Mouse (Mus musculus): ENCODE data around the gene Efna5. TPM values are rescaled to one million over a fixed set of nuclear protein-coding genes. Genes with fewer than 3 reads are reported as not detected.

The Efna5 gene
- polyA plus RNA-seq, 1 experiment from 2014 or later = 42.2 TPM

DNA sequence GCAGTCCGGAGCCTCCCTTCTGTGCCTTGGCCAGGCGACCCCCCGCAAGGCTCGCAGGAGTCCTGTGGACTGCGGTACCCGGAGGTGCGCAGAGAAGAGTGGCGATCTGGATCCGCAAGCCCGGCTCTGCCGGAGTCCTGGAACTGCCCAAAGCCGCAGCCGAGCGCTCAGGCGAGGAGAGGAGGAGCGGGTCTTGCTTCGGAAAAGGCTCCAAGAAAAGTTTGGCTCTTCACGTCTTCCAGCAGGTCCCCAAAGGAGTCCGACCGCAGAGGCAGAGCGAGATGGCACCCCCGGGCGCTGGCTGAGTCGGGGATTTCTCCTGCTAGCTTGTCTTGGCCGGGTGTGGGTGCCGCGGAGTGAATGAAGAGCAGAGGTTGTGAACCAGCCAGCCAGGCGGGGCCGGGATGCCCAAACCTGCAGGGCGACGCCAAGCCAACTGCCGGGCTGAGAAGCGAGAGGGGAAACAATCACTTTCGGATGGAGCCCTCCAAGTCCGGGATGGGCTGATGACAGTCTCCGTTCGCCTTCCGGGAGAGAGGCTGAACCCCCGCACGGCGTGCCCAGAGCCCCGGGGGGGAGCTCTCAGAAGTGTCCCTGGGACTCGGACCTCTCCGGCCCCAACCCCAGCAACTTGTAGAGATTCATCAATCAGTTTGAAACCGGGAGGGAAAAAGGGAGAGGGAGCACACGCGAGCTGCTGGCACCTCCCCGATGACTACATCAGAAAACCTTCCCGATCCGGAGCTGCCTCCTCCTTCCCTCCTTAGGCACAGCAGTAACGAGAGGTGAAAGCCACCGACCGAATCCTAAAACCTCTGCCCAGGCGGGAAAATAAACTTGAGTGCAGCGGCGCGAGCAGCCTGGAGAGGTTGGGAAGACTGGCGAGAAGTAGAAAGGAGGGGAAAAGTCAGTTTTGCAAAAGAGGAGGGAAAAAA is 941 bp upstream of the Efna5 start:
- Histone ChIP-seq H3K4me2 (ENCODE audit: low read depth, low read length, severe bottlenecking) (peak overlapping the region; percentile 95), H3K36me3 (ENCODE audit: control insufficient read depth, insufficient read depth, low read length) (no peaks in the 10 kb centered on the region), H3K4me3 (ENCODE audit: low read depth, low read length) (peak overlapping the region; percentile 80), H3K9ac (ENCODE audit: low read length) (peak overlapping the region; percentile 94), H3K4me1 (replicated peaks; ENCODE audit: control insufficient read depth, insufficient read depth, low read length) (peaks cover 4% of the 10 kb centered on the region; the same call in 1 of the 2 replicates), H3K27ac (ENCODE audit: low read depth, low read length) (peak overlapping the region; percentile 79), H3K27me3 (ENCODE audit: control insufficient read depth, insufficient read depth, low read length) (peaks cover 4% of the 10 kb centered on the region; the same call in 1 of the 2 replicates), H3K9me3 (ENCODE audit: control insufficient read depth, low read length) (no peaks in the 10 kb centered on the region)
- ATAC-seq (replicated peaks; ENCODE audit: low FRiP score) = peak; percentile 23
- peak; percentile 86 for DNase-seq (ENCODE audit: low spot score)
- WGBS = under 1% methylated on average over 58 of the region's 58 CpGs

DNA sequence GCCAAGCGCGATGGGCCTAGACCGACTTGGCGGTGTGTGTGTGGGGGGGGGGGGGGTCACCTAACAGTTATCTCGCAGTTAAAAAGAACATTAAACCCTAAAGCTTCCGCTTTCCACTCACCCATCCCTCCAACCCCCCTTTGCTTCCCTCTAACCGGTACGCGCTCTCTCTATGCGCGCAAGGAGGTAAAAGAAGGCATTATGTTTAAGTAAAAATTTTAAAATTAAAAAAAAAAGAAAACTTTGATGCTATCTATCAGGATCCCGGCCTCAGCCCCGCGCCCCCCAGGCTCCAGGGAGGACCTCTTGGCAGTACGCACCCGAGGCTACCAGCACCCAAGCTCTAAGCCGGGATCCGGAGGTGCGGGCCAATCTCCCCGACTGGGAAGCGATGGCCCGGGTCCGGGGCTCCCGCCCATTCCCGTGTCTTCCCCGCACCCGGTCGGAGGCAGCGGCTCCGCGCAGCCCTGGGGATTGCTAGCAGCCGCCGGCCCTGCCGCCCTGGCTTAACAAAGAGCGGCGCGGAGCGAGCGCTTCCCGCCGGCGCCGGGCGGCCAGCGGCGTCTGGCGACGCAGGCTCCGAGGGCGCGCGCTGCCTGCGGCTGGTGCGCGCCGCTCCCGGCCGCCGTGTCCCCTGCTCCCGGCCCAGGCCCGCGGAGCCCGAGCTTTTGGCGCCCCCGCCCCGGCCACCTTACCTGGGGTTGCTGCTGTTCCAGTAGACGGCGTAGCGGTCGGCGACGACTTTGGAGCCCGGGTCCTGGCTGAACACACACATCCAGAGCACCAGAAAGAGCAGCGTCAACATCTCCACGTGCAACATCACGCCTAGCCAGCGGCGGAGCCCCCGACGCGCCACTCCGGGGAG is 574 bp downstream of the Efna5 start:
- peaks cover 4% of the 10 kb centered on the region; the same call in 1 of the 2 replicates for H3K27me3 ChIP-seq (ENCODE audit: control insufficient read depth, insufficient read depth, low read length)
- peak; percentile 87 for DNase-seq (ENCODE audit: low spot score)
- H3K36me3 ChIP-seq (ENCODE audit: control insufficient read depth, insufficient read depth, low read length) = no peaks in the 10 kb centered on the region
- H3K9ac ChIP-seq (ENCODE audit: low read length) = peak overlapping the region; percentile 94
- WGBS = under 1% methylated on average over 82 of the region's 82 CpGs
- H3K4me2 ChIP-seq (ENCODE audit: low read depth, low read length, severe bottlenecking) = peak overlapping the region; percentile 95
- ATAC-seq (replicated peaks; ENCODE audit: low FRiP score) = peak; percentile 29
- peak overlapping the region; percentile 80 for H3K4me3 ChIP-seq (ENCODE audit: low read depth, low read length)
- peak overlapping the region; percentile 79 for H3K27ac ChIP-seq (ENCODE audit: low read depth, low read length)
- 0 out of 2 replicates have a peak, but pooled peaks cover 2% of the 10 kb centered on the region for H3K4me1 ChIP-seq (replicated peaks; ENCODE audit: control insufficient read depth, insufficient read depth, low read length)
- H3K9me3 ChIP-seq (ENCODE audit: control insufficient read depth, low read length) = no peaks in the 10 kb centered on the region

DNA sequence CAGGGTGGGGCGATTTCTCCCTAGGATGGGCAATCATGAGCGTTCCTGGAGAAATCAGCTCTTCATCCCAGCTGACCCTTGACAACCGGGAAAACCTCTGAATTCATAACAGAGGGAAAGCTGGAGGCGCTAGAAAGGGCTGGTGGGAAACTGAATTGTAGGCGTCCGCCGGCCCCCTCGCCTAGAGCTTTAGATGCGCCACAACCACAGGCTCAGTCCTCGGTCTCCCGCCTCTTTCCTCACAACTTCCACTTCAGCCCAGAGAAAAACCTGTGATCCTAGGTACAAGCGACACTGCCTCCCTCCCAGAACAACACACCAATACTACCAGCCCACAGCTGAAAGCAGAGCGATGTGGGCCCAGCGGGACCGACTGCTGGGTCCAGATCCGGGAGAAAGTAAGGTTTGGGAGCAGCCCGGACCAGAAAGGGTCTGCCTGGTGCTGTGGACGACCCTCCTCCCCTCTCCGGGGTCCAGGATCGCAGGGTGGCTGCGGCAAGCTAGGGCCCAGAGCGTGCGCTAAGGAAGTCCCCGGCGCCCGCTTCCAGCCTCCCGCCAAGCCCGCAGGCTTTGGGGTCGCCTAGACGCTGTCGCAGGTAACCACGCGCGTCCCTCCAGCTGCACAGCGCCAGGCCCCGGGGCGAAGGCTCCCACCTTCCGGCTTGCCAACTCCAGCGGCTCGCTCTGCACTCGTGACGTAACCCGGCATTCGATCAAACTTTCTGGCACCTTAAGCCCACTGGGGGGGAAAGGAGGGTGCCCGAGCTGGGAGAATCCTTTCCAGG is 1.4 kb downstream of the Efna5 start:
- peak overlapping the region; percentile 94 for H3K9ac ChIP-seq (ENCODE audit: low read length)
- no peak overlapping the region; the same call in 1 of the 2 replicates for H3K27ac ChIP-seq (ENCODE audit: low read depth, low read length)
- H3K4me3 ChIP-seq (ENCODE audit: low read depth, low read length) = peak overlapping the region; percentile 80
- ATAC-seq (replicated peaks; ENCODE audit: low FRiP score) = peak; percentile 1; the same call in 1 of the 2 replicates
- 0 out of 2 replicates have a peak, but pooled peaks cover 2% of the 10 kb centered on the region for H3K4me1 ChIP-seq (replicated peaks; ENCODE audit: control insufficient read depth, insufficient read depth, low read length)
- peaks cover 4% of the 10 kb centered on the region; the same call in 1 of the 2 replicates for H3K27me3 ChIP-seq (ENCODE audit: control insufficient read depth, insufficient read depth, low read length)
- WGBS = under 1% methylated on average over 45 of the region's 45 CpGs
- no peaks in the 10 kb centered on the region for H3K36me3 ChIP-seq (ENCODE audit: control insufficient read depth, insufficient read depth, low read length)
- H3K4me2 ChIP-seq (ENCODE audit: low read depth, low read length, severe bottlenecking) = peak overlapping the region; percentile 95
- peak; percentile 79 for DNase-seq (ENCODE audit: low spot score)
- no peaks in the 10 kb centered on the region for H3K9me3 ChIP-seq (ENCODE audit: control insufficient read depth, low read length)

GRCm38 (mm10) chr17:62875727-62876126 is 5.4 kb downstream of the Efna5 start:
- no peak for DNase-seq (ENCODE audit: low spot score)
- whole genome bisulfite sequencing = 7% methylated on average over 3 of the region's 3 CpGs

GRCm38 (mm10) chr17:62871928-62872327 is 9.2 kb downstream of the Efna5 start:
- H3K9ac ChIP-seq (ENCODE audit: low read length) = no peak overlapping the region
- 4% methylated on average over 3 of the region's 3 CpGs for WGBS
- H3K27me3 ChIP-seq (ENCODE audit: control insufficient read depth, insufficient read depth, low read length) = peaks cover 13% of the 10 kb centered on the region
- no peak overlapping the region for H3K4me3 ChIP-seq (ENCODE audit: low read depth, low read length)
- no peaks in the 10 kb centered on the region for H3K9me3 ChIP-seq (ENCODE audit: control insufficient read depth, low read length)
- ATAC-seq (replicated peaks; ENCODE audit: low FRiP score) (no peak), DNase-seq (ENCODE audit: low spot score) (no peak)
- peaks cover 9% of the 10 kb centered on the region for H3K4me1 ChIP-seq (replicated peaks; ENCODE audit: control insufficient read depth, insufficient read depth, low read length)
- no peak overlapping the region for H3K27ac ChIP-seq (ENCODE audit: low read depth, low read length)
- no peaks in the 10 kb centered on the region for H3K36me3 ChIP-seq (ENCODE audit: control insufficient read depth, insufficient read depth, low read length)
- H3K4me2 ChIP-seq (ENCODE audit: low read depth, low read length, severe bottlenecking) = no peak overlapping the region

More at GRCm38 (mm10) chr17:62875727-62876126, 5.4 kb downstream of the Efna5 start:
- Histone ChIP-seq H3K4me2 (ENCODE audit: low read depth, low read length, severe bottlenecking) (no peak overlapping the region), H3K27me3 (ENCODE audit: control insufficient read depth, insufficient read depth, low read length) (peaks cover 14% of the 10 kb centered on the region), H3K9ac (ENCODE audit: low read length) (no peak overlapping the region), H3K4me1 (replicated peaks; ENCODE audit: control insufficient read depth, insufficient read depth, low read length) (peaks cover 11% of the 10 kb centered on the region), H3K27ac (ENCODE audit: low read depth, low read length) (no peak overlapping the region), H3K36me3 (ENCODE audit: control insufficient read depth, insufficient read depth, low read length) (no peaks in the 10 kb centered on the region), H3K4me3 (ENCODE audit: low read depth, low read length) (no peak overlapping the region), H3K9me3 (ENCODE audit: control insufficient read depth, low read length) (no peaks in the 10 kb centered on the region)
- ATAC-seq (replicated peaks; ENCODE audit: low FRiP score) = no peak

GRCm38 (mm10) chr17:62871191-62871590 is 9.9 kb downstream of the Efna5 start:
- ATAC-seq (replicated peaks; ENCODE audit: low FRiP score) (peak; percentile 57), DNase-seq (ENCODE audit: low spot score) (no peak)
- H3K4me3 ChIP-seq (ENCODE audit: low read depth, low read length) = no peak overlapping the region
- peaks cover 9% of the 10 kb centered on the region for H3K4me1 ChIP-seq (replicated peaks; ENCODE audit: control insufficient read depth, insufficient read depth, low read length)
- no peak overlapping the region for H3K4me2 ChIP-seq (ENCODE audit: low read depth, low read length, severe bottlenecking)
- no peak overlapping the region for H3K27ac ChIP-seq (ENCODE audit: low read depth, low read length)
- H3K9me3 ChIP-seq (ENCODE audit: control insufficient read depth, low read length) = no peaks in the 10 kb centered on the region
- no peak overlapping the region for H3K9ac ChIP-seq (ENCODE audit: low read length)
- H3K36me3 ChIP-seq (ENCODE audit: control insufficient read depth, insufficient read depth, low read length) = no peaks in the 10 kb centered on the region
- H3K27me3 ChIP-seq (ENCODE audit: control insufficient read depth, insufficient read depth, low read length) = peaks cover 13% of the 10 kb centered on the region
- 13% methylated on average over 5 of the region's 5 CpGs for WGBS

DNA sequence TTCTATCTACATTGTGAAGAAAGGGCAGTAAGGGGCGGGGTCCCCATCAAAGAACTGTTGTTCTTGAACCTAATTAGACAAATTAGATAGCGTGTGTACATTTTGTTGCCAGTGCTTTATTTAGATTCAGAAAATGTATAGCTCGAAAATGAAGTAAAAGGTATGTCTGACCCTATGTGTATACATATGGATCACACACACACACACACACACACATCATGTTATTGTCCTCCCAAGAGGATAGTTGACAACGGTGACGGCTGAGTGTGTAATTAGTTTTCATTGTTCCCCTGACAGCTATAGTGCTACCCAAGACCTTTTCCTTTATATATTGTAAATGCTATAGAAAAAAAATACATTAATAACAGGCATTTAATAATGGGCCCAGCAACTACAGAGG is 10.7 kb downstream of the Efna5 start:
- no peaks in the 10 kb centered on the region for H3K36me3 ChIP-seq (ENCODE audit: control insufficient read depth, insufficient read depth, low read length)
- 34% methylated on average over 5 of the region's 5 CpGs for WGBS
- ATAC-seq (replicated peaks; ENCODE audit: low FRiP score) (peak; percentile 47; the same call in 1 of the 2 replicates), DNase-seq (ENCODE audit: low spot score) (no peak)
- H3K4me2 ChIP-seq (ENCODE audit: low read depth, low read length, severe bottlenecking) = no peak overlapping the region
- H3K9ac ChIP-seq (ENCODE audit: low read length) = no peak overlapping the region
- no peak overlapping the region for H3K4me3 ChIP-seq (ENCODE audit: low read depth, low read length)
- H3K27ac ChIP-seq (ENCODE audit: low read depth, low read length) = no peak overlapping the region
- peaks cover 9% of the 10 kb centered on the region for H3K4me1 ChIP-seq (replicated peaks; ENCODE audit: control insufficient read depth, insufficient read depth, low read length)
- H3K9me3 ChIP-seq (ENCODE audit: control insufficient read depth, low read length) = no peaks in the 10 kb centered on the region
- peaks cover 13% of the 10 kb centered on the region for H3K27me3 ChIP-seq (ENCODE audit: control insufficient read depth, insufficient read depth, low read length)
